Mouse (Mus musculus): ENCODE results near the gene Syp. TPM values are rescaled to one million over a fixed set of nuclear protein-coding genes. Genes with fewer than 3 reads are reported as not detected.

Syp gene
- total RNA-seq, 2 experiments from 2014 or later: 1,783 to 1,871 TPM

DNA sequence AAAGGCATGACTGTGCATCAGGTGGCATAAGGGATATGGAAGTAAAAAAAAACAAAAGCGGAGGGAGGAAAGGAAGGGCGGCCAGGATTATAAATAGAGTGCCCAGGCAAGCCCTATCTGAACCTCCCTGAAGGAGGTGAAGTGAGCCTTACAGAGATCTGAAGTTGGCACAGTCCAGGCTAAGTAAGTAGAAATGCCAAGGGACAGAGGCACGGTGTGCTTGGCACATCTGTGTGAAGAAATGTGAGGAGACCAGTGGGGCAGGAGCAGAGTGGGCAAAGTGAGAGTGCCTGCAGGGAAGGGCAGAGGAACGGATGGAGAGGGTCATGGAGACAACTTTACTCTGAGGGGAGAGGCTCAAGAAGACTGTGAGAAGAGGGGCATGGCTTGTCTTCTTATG lies 22.8 kb downstream of the Syp start:
- DNase-seq (ENCODE audit: low spot score in 2 of 2): no peak

DNA sequence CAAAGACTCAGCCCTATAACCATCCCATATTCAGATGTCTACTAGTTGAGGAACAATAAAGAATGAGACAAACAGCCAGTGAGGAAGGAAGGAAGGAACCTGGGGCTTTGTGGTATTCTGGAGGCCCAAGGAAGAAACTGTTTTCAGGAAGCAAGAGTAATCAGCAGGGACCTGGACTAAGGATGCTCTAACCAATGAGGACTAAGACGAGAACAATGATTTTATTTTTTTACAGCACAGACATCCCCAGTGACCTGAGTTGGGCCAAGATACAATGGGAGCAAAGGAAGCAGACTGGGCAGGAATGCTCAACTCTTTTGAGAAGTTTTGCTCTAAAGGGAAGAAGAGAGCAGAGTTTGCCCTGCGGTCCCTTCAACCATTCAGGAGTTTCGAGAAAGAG lies 24.7 kb downstream of the Syp start:
- DNase-seq (ENCODE audit: low spot score in 2 of 2): no peak

DNA sequence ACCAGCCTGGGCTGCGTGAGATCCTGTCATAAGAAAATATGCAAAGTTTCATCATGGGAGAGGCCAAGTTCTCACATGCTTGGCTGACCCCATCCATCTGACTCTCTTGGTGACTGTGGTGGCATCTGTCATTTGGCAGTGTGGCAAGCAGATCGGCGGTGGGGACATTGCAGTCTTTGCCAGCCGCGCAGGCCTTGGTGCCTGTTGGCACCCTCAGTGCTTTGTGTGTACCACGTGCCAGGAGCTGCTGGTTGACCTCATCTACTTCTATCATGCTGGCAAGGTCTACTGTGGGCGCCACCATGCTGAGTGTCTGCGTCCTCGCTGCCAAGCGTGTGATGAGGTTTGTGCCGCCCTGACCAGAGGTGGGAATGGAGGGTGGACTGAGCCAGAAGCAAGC lies 26.5 kb downstream of the Syp start:
- DNase-seq (ENCODE audit: low spot score in 2 of 2): no peak

DNA sequence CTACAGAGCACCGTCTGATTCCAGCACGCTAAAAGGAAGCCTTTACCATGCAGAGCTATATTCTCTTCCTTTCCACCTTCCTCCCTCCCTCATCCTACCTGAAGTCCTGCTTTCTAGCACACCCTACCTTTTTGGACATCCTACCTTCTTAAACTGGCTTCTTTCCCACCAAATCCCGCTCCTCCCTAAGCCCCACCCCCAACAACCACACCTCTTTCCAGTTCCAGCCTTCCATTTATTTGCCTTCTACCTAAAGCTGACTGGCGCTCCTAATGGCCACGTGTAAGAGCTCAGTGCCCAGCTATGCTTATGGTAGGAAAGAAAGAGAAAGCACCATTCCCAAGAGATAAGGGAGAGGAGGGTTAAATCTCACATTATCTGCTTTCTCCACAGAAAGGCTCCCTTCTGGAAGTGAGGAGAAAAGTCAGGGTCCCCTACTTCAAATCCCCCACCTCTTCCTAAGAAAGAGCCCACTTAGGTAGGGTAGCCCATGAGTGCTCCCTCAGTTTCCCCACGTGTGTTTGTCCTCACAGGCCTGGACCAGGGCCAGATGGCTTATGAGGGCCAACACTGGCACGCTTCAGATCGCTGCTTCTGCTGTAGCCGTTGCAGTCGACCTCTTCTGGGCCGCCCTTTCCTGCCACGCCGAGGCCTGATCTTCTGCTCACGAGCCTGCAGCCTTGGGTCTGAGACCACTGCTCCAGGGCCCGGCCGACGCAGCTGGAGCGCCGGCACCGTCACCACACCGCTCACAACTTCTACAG lies 27.6 kb downstream of the Syp start:
- DNase-seq (ENCODE audit: low spot score in 2 of 2): no peak

DNA sequence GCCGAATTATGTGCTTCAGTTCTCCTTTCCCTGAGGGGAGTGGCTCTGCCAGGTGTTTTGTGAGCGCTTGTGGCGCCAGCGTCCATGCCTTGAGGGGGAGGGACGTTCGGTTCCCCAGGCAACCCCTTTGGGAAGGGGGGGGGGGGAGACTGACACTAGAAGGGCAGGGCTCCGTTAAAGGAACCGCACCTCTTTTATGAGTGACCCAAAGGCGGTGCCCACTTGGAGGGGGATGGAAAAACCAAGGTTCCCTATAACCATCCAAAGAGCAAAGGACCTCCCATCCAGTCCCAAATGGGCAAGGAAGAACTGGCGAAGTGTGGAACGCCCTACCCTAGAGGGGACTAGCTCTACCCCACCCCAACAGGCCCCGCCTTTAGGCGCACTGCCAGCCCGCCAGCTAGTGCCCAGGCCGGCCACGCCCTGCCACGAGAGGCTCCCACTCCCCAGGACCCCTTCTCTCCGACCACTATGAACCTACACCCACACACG lies 32.2 kb downstream of the Syp start:
- no peak for DNase-seq (ENCODE audit: low spot score in 2 of 2)

DNA sequence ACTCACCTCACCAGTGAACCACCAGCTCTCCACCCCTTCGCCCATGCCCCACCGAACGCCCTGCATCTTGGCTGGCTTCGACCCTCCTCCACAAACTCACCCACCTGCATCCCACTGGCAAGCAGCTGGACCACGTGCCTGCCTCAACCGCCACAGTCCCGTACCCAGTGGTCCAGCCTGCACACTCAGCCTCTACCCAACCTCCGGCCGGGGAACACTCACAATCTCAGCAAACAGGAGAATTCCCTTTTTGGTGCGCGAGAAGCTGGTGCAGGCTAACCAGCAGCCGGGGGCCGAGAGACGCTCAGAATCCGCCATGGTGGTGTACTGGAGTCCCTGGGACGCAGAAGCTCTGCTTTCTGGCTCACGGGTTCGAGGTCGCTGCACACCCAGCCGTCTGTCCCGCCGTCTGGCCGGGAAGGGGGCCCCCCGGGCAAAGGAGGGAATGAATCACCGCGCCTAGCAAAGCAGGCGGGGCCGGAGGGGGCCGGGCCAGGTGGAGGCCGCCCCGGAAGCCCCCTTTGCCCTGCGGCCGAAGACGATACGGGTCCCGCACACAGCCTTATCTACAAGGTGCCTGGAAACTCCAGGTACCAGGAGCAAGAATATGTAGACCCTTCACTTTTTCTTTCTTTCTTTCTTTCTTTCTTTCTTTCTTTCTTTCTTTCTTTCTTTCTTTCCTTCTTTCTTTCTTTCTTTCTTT lies 32.8 kb downstream of the Syp start, which contains the start of gene Plp2:
TSS of gene Plp2 (minus strand) at position 470 of the 703 bp plus-strand sequence.
- DNase-seq (ENCODE audit: low spot score in 2 of 2): no peak

DNA sequence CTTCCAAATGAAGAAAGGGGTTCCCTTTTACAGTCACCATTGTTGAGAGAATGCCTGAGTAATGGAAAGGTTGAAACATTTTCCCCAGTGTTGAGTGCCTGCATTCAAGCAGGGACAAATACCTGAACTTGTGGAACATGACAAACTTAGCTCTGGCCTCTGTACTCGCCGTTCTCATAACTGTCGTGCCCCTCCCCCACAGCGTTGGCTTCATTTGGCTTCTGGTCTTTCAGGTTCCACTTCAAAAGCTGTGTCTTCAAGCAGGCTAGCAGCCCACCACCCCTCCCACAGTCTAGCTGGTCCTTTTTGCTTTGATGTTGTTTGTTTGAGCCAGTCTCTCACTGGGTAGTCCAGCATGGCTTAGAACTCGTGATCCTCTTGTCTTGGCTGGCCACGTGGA lies 34.5 kb downstream of the Syp start:
- DNase-seq (ENCODE audit: low spot score in 2 of 2): no peak

DNA sequence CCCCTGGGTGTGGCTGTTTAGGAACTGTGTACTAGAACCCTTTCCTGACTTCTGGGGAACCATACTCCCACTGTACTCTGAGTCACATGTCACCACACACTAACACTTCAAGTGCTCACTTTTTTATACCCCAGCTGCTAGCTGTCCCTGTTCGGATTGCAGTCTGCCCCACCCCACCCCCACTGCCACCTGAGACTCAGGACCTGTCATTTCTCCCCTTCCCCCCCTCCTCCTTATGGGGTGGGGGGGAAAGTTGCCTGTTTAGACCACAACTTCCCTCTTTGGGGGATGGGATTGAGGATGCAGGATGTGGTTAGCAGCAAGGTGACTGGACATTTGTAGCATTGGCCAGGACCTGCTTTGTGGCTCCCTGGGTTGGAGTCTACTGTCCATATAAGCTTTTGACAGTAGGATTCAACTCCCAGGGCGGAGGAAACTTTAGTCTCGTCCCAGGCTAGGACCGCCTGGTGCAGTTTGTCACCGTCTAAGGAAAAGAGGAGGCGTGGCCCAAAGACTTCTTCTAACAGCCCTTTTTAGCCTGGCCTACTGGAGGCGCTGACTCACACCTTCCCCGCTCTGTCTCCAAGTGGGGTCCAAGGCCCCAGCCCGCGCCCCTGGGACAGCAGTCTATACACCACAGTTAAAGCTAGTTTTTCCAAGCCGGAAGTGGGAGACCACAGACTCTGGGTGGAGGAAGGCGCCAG lies 35.5 kb downstream of the Syp start:
- no peak for DNase-seq (ENCODE audit: low spot score in 2 of 2)

DNA sequence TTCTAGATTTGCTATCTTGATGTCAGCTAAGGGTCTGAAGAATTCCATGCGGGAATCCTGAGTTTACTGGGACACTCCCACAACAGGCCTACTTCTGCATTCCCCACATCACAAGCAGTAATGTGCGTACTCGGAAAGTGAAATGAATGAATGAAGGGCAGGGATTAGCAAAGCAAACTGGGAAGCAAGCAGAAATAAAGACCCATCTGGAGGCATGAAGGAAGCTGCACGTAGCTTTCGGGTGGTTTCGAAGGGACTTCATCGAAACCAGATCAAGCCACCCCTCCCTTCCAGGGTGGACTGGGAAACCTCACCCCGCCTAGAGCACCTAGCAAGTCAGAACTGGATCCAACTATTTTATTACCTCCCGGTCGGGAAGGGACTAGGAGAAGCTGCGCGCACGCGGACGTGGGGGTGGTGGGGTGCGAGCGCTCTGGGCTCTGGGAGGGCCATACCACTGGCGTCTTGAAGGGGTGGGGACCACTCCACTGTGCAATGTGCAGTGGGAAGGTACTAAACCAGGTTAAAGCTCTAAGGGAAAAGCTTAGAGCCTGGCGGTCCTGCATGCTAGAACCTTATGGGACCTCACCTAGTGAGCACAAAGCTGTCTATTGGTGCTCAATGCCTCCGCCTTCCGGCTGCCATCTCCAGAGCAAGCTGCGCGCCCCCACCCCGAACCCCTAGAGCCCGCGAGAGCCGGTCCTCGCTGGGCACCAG lies 36.2 kb downstream of the Syp start:
- no peak for DNase-seq (ENCODE audit: low spot score in 2 of 2)

DNA sequence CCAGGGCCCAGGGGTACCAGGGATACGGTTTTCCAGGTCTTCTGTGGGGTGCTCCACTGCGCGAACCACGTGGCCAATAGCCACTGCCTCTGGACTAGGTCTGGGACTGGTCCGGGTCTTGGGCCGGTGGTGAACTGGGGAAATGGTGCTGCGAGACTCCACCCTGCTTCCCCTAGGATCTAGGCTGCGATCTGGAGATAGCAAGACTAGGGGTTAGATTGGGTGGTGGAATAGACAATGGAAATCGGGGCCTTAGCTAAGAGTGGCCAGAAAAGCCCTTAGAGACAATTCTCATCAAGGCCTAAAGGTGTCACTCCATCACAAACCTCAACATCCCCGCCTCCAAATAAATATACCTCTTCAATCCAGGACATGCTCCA lies 36.7 kb downstream of the Syp start:
- DNase-seq (ENCODE audit: low spot score in 2 of 2): no peak

DNA sequence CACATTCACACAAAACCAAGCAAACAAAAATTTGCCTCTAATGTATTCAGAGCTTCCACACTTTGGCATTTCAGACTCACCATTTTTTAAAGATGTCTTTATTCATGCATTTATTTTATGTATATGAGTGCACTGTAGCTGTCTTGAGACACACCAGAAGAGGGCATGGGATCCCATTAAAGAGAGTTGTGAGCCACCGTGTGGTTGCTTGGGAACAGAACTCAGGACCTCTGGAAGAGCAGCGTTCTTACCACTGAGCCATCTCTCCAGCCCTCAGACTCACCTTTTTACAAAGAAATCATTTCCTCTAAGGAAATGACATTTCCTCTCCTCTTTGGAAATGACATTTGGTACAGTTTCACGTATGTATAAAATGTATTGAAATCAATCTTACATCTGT lies 40.7 kb downstream of the Syp start:
- no peak for DNase-seq (ENCODE audit: low spot score in 2 of 2)

DNA sequence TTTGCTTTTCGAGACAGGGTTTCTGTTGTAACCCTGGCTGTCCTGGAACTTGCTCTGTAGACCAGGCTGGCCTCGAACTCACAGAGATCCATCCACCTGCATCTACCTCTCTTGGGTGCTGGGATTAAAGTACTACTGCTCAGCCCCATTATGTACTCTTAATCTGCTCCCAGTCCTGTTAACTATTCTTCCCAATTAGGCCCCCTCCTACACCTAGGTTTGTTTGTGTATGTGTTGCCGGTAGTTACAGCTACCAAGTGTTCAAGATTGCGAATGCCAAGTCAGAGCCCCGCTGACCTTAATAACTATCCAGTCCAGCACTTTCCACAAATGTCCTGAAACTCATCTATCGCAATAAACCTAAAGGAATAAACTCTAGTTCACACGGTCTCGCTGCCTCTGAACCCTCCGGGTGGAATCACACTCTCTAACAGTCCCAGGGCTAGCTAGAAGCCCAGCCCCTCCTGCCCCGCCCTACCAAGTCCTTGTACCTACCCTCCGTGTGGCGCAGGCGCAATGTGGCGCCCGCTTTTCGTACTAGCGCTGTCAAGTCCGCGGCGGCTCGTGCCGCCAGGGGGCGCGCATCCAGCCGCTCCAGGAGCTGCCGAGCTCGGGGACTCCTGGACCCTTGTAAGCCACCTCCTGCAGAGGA lies 41.3 kb downstream of the Syp start:
- DNase-seq (ENCODE audit: low spot score in 2 of 2): peak; percentile 73 to 87

DNA sequence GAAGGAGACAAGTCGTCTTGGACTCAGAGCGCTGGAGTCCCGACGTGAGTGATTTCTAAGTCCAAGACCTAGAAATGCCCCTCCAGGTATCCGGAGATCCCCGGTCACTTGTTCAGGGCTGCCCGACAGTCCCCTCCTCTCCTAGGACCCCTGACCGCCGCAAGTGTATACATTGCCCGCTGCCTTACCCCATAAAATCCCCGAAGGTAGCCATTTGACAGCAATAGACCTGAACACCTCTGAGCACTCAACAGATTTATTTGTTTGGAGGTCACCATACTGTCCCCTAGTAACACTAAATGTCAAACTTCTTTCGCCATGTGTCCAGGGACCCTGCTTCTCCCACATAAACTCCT lies 41.8 kb downstream of the Syp start:
- DNase-seq (ENCODE audit: low spot score in 2 of 2): no peak

DNA sequence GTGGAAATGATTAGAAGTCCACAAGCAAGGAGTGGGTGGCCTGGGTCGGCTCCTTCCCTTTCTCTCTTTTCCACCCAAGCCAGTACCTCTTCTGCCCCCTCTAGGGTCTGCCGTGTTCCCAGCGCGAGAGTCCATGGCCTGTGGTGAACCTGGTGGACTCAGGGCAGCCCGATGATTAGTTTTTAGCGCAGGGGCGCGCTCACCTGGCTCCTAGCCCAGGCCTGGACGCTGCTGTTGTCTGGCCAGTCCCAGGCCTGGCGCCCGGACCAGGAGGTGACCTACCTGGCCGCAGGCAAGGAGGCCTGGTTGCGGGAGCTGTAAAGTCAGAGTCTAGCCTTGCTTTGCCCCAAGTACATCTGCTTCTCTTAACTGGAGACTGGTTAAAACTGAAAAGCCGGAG lies 42.6 kb downstream of the Syp start, which contains the start of gene Magix:
TSS of gene Magix (minus strand) at position 388 of the 400 bp plus-strand sequence.
- no peak for DNase-seq (ENCODE audit: low spot score in 2 of 2)

DNA sequence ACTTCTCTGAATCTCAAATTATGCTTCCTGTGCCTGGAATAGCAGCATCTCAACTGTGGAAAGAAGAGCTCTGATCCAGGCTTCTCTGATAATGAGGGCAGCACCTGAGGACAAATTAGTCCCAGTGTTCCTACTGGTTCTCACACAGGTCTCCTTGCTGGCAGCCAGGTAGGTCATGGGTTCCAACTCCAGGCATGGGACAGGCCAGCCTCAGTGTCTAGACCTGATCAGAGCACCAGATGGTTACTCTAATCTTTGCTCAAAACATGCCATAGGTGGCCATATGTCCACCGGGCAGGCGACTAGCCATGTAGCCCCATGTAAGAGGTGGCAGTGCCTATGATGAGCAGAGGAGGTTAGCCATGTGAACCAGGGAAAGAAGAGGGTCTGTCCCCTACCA lies 50.0 kb downstream of the Syp start:
- DNase-seq (ENCODE audit: low spot score in 2 of 2): no peak

DNA sequence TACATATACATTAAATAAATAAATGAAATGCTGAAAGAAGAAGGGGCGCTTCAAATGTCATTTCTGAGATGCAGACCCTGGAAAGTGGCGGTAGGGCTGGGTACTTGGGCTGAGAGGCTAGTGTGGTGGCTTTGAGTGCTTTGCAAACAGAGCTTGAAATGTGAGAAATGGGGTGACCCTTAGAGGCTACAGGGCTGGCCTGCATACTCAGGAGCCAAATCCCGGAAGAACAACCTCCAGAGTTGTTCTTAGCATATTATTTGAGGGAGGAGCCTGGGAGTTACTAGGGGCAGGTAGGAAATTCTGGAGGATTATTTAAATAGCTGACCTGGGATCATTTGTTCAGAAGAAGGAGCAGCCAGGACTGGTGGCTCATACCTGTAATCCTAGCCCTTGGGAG lies 52.2 kb downstream of the Syp start:
- DNase-seq (ENCODE audit: low spot score in 2 of 2): no peak

DNA sequence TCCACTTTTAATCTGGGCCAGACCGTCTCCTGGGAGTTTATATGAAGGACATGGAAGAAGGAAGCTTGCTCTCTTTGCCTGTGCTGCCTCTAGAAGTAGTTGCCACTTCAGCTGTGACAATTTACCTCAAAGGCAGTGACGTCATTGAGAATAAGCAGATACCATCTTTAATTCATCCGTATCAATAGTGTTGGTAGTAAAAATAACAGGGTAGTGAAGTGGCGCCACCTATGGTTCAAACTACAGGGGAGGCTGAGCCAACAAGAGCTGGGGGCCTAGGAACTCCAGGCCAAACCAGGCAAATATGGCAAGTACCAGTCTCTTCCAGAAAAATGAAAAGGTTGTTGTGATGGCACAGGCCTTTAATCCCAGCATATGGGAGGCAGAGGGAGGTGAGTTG lies 54.6 kb downstream of the Syp start:
- peak in 1 of 2 experiments; percentile 27 for DNase-seq (ENCODE audit: low spot score in 2 of 2)

DNA sequence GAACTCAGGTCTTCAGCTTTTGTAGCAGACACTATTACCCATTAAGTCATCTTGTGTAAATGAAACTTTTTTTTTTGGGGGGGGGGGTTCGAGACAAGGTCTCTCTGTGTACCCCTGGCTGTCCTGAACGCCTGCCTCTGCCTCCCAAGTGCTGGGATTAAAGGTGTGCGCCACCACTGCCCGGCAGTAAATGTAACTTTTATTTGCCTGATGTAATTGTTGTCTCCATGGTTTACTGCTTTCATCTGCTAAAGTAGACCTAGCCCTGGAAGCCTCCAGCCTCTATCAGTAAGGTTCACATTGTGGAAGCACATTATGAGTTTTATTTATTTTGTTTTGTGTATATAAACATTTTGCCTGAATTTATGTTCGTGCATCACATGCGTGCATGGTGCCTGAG lies 58.2 kb downstream of the Syp start:
- no peak for DNase-seq (ENCODE audit: low spot score in 2 of 2)

DNA sequence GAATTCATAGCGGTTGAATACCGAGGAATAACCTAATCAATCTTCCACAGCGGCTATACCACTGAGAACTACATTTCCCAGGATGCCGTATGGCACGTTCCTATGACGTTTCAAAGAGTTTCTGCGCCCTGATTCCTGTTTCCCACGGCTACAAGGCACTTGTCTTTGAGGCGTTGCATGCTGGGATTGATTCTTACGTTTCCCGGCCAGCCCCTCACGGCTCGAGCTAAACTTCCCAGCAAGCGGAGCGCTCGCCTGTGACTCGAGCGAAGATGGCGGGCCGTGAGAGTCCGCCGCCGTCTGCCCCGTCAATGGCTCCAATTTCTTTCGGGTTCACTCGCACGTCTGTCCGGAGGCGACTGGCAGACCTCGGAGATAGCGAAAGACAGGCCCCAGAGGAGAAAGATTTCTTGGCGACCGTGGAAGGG lies 58.7 kb downstream of the Syp start, which contains the start of gene Gpkow:
TSS of gene Gpkow (plus strand) at position 178 of the 428 bp plus-strand sequence.
- DNase-seq (ENCODE audit: low spot score in 2 of 2): peak; percentile 83 to 91
